Mouse (Mus musculus) lung, embryonic 14.5 days (tissue): ENCODE results near the gene Zc3hav1. TPM values are rescaled to one million over a fixed set of nuclear protein-coding genes. Genes with fewer than 3 reads are reported as not detected.

Experiments
- ATAC-seq: fragments of 200-750 bp; cut with Nextera tagmentation; 2 replicates; pipeline ENCODE4 v1.8.0; 2017; ENCODE audit warnings: mild to moderate bottlenecking, moderate TSS enrichment, moderate library complexity; ENCODE audit not compliant: insufficient read depth
- DNase-seq: peaks from one replicate; pipeline ENCODE4 v3.0.0-alpha.2; 2015
- H3K27ac ChIP-seq: fragments of 300-500 bp; sonication (generic); 2 replicates; pipeline ENCODE4 v1.5.1; 2014; ENCODE audit warnings: low read depth, mild to moderate bottlenecking, moderate library complexity
- H3K27me3 ChIP-seq: fragments of 300-500 bp; sonication (generic); 2 replicates; pipeline ENCODE4 v1.6.1; 2014; ENCODE audit warnings: low read length, control low read depth; ENCODE audit not compliant: insufficient read depth
- H3K36me3 ChIP-seq: fragments of 300-500 bp; sonication (generic); 2 replicates; pipeline ENCODE4 v1.6.1; 2014; ENCODE audit warnings: control low read depth; ENCODE audit not compliant: insufficient read depth
- H3K4me1 ChIP-seq: fragments of 300-500 bp; sonication (generic); 2 replicates; pipeline ENCODE4 v1.6.1; 2014; ENCODE audit warnings: antibody characterized with exemption, control low read depth; ENCODE audit not compliant: insufficient read depth
- H3K4me2 ChIP-seq: fragments of 300-500 bp; sonication (generic); 2 replicates; pipeline ENCODE4 v1.6.1; 2014; ENCODE audit warnings: mild to moderate bottlenecking
- H3K4me3 ChIP-seq: fragments of 300-500 bp; sonication (generic); 2 replicates; pipeline ENCODE4 v1.5.1; 2014; ENCODE audit warnings: low read depth, low read length
- H3K9ac ChIP-seq: fragments of 300-500 bp; sonication (generic); 2 replicates; pipeline ENCODE4 v1.6.1; 2014
- H3K9me3 ChIP-seq: fragments of 300-500 bp; sonication (generic); 2 replicates; pipeline ENCODE4 v1.6.1; 2016; ENCODE audit warnings: low read depth, low read length, control low read depth
- CTCF ChIP-seq: IDR thresholded peaks from 2 replicates; pipeline ENCODE4 v1.5.1; 2016; ENCODE audit warnings: antibody characterized with exemption, low read depth
- WGBS: fragments of 180-500 bp; shearing (Covaris S2); extraction: QIAGEN DNeasy Blood & Tissue Kit; methylation state at CpG from one replicate; pipeline ENCODE4 v1.1.7; 2014; 5-methylcytosine and 5-hydroxymethylcytosine counted together
- polyA plus RNA-seq: library from polyadenylated mRNA; unstranded; fragments of >200 nt; fragmentation: Nextera tagmentation; extraction: Ambion mirVana; gene quantifications from 2 replicates; pipeline ENCODE4 v1.2.1, GENCODE M21; 2014

Zc3hav1 gene
- polyA plus RNA-seq, 1 experiment from 2014 or later = 4.7 TPM

DNA sequence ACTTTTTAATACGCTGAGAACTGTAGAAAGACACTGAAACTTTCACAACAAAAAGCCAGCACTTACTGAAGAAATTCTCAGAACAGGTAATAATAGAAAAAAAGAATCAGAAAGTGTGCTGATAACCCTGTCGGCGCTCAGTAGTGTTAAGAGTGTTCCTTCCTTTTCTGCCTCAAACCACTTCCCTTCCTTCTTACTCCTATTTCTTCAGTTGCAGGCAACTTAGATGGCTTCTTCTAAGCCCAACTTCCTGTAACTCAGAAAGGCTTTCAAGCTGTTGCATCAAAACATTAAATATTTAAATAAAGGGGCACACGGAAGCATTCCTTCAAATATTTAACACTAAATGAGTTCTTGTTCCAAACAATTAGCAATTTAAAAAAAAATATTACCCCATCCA, 2.5 kb downstream of the Zc3hav1 start:
- 55% methylated on average over 4 of the region's 4 CpGs for WGBS
- Histone ChIP-seq H3K9ac (no peak overlapping the region), H3K4me3 (peak overlapping the region; percentile 68; the same call in 1 of the 2 replicates), H3K36me3 (no peaks in the 10 kb centered on the region), H3K27me3 (peaks cover 55% of the 10 kb centered on the region), H3K4me2 (no peak overlapping the region; the same call in 1 of the 2 replicates), H3K4me1 (no peaks in the 10 kb centered on the region), H3K27ac (no peak overlapping the region), H3K9me3 (no peaks in the 10 kb centered on the region)
- TF ChIP-seq CTCF = no peak
- DNase-seq (no peak), ATAC-seq (no peak)

GRCm38 (mm10) chr6:38349806-38350205, 4.6 kb downstream of the Zc3hav1 start:
- H3K9me3 ChIP-seq = no peaks in the 10 kb centered on the region
- H3K27ac ChIP-seq = no peak overlapping the region
- H3K36me3 ChIP-seq = no peaks in the 10 kb centered on the region
- WGBS = 66% methylated on average over 9 of the region's 9 CpGs
- no peaks in the 10 kb centered on the region for H3K4me1 ChIP-seq
- ATAC-seq = no peak
- H3K4me2 ChIP-seq = no peak overlapping the region
- H3K4me3 ChIP-seq = no peak overlapping the region
- no peak for TF ChIP-seq CTCF
- no peak for DNase-seq
- H3K9ac ChIP-seq = no peak overlapping the region
- H3K27me3 ChIP-seq = peaks cover 40% of the 10 kb centered on the region

DNA sequence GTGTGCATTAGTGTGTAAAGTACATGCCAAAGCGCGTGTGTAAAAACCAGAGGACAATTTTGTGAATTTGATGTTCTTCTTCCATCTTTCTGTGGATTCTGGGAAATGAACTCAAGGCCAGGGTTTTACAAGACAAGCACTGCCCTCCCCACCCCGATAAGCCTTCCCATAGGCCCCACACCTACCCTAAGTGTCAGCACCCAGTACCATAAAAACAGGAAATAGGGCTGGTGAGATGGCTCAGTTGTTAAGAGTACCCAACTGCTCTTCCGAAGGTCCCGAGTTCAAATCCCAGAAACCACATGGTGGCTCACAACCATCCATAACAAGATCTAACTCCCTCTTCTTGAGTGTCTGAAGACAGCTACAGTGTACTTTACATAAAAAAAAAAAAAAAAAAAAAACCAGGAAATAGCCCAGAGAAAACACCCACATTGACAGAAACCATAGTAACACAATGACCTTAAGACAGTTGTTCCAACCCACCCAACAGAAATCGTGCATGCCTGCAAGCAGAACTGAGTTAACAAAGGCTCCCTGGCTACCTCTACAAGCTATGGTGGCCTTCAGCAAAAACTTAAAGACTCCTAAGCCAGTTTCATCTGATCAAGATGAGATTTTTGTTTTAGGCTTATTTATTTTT, 5.5 kb downstream of the Zc3hav1 start:
- ATAC-seq (no peak), DNase-seq (no peak)
- Histone ChIP-seq H3K36me3 (no peaks in the 10 kb centered on the region), H3K27ac (no peak overlapping the region), H3K9ac (no peak overlapping the region), H3K27me3 (peaks cover 31% of the 10 kb centered on the region), H3K4me1 (no peaks in the 10 kb centered on the region), H3K4me3 (no peak overlapping the region), H3K4me2 (no peak overlapping the region), H3K9me3 (no peaks in the 10 kb centered on the region)
- 90% methylated on average over 6 of the region's 6 CpGs for WGBS
- no peak for TF ChIP-seq CTCF

DNA sequence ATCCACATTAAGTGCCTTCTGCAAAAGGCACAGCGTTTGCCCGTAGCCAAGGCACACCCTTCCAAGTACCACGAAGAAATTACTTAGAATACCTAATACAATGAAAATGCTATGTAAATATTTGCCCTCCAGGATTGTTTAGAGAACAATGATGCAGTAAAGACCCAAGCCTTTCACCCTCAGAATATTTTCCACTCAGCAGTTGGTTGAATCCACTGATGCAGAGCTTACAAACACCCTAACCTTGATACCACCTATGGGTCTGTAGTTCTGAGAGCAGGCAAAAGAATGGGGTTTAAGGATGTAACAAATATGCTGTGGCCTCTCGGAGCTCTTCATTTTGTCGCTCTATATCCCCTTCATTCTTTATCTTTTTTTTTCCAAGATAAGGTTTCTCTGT, 6.5 kb downstream of the Zc3hav1 start:
- Histone ChIP-seq H3K27me3 (peaks cover 21% of the 10 kb centered on the region), H3K4me2 (no peak overlapping the region), H3K27ac (no peak overlapping the region), H3K9me3 (no peaks in the 10 kb centered on the region), H3K36me3 (no peaks in the 10 kb centered on the region), H3K4me3 (no peak overlapping the region), H3K4me1 (no peaks in the 10 kb centered on the region), H3K9ac (no peak overlapping the region)
- DNase-seq = no peak
- TF ChIP-seq CTCF = no peak
- ATAC-seq = no peak
- 66% methylated on average over 5 of the region's 5 CpGs for WGBS

GRCm38 (mm10) chr6:38345796-38346195, 8.6 kb downstream of the Zc3hav1 start:
- DNase-seq = peak; percentile 34

GRCm38 (mm10) chr6:38344006-38344670, 10.3 kb downstream of the Zc3hav1 start:
- 69% methylated on average over 7 of the region's 7 CpGs for WGBS
- H3K4me3 ChIP-seq = no peak overlapping the region
- H3K9me3 ChIP-seq = no peaks in the 10 kb centered on the region
- ATAC-seq (no peak), DNase-seq (no peak)
- H3K9ac ChIP-seq = no peak overlapping the region
- H3K27me3 ChIP-seq = no peaks in the 10 kb centered on the region
- H3K4me1 ChIP-seq = no peaks in the 10 kb centered on the region
- H3K27ac ChIP-seq = no peak overlapping the region
- no peak overlapping the region for H3K4me2 ChIP-seq
- no peaks in the 10 kb centered on the region for H3K36me3 ChIP-seq
- no peak for TF ChIP-seq CTCF

More at GRCm38 (mm10) chr6:38345796-38346195, 8.6 kb downstream of the Zc3hav1 start:
- WGBS = 35% methylated on average over 7 of the region's 7 CpGs
- no peaks in the 10 kb centered on the region for H3K9me3 ChIP-seq
- H3K36me3 ChIP-seq = no peaks in the 10 kb centered on the region
- H3K9ac ChIP-seq = no peak overlapping the region
- TF ChIP-seq CTCF = no peak
- no peak for ATAC-seq
- H3K4me3 ChIP-seq = no peak overlapping the region
- no peak overlapping the region for H3K27ac ChIP-seq
- no peaks in the 10 kb centered on the region for H3K4me1 ChIP-seq
- no peak overlapping the region for H3K4me2 ChIP-seq
- H3K27me3 ChIP-seq = peaks cover 3% of the 10 kb centered on the region; the same call in 1 of the 2 replicates

- Histone ChIP-seq H3K4me1 (no peaks in the 10 kb centered on the region), H3K36me3 (no peaks in the 10 kb centered on the region), H3K9ac (no peak overlapping the region), H3K27ac (no peak overlapping the region), H3K4me2 (peak overlapping the region; percentile 11; the same call in 1 of the 2 replicates), H3K4me3 (no peak overlapping the region), H3K9me3 (no peaks in the 10 kb centered on the region), H3K27me3 (no peaks in the 10 kb centered on the region)
- WGBS = 57% methylated on average over 3 of the region's 3 CpGs
- ATAC-seq (no peak), DNase-seq (no peak)
- no peak for TF ChIP-seq CTCF
Measured at GRCm38 (mm10) chr6:38343581-38343980, 10.8 kb downstream of the Zc3hav1 start.
